Mouse (Mus musculus): ENCODE measurements around the gene Tmem79. TPM values are rescaled to one million over a fixed set of nuclear protein-coding genes. Genes with fewer than 3 reads are reported as not detected.
"Not testable (repeated sequence)": the region's sequence is repeated elsewhere in the genome, so short reads cannot be mapped to it uniquely, and the experiment has no call there.

Tmem79 gene
- 1 to 10 TPM; 1.5 to 2.3 TPM for total RNA-seq (2021)
- long read RNA-seq, partial matches to known transcripts = 0 of 2 reads
- long read RNA-seq, other reads (novel, unspliced or antisense) = 2 of 2 reads

- peak; percentile 94 to 97 for DNase-seq (ENCODE audit: low spot score in 2 of 2)
Measured at GRCm38 (mm10) chr3:88336058-88337013, at the start of gene Tmem79, which contains the start of gene Smg5. Gene Tmem79, minus strand, starts transcription at chr3:88336148. Gene Smg5, plus strand, starts transcription at chr3:88336260.

GRCm38 (mm10) chr3:88384364-88384763, 48.4 kb upstream of the Tmem79 start, which contains the start of gene Bglap:
Gene Bglap, minus strand, starts transcription at chr3:88384464.
- DNase-seq (ENCODE audit: low spot score in 2 of 2) = no peak

- DNase-seq (ENCODE audit: low spot score in 2 of 2) = not testable (repeated sequence)
Measured at GRCm38 (mm10) chr3:88382383-88382782, 46.4 kb upstream of the Tmem79 start.

GRCm38 (mm10) chr3:88381389-88382315, 45.7 kb upstream of the Tmem79 start:
- not testable (repeated sequence) for DNase-seq (ENCODE audit: low spot score in 2 of 2)

- not testable (repeated sequence) for DNase-seq (ENCODE audit: low spot score in 2 of 2)
Measured at GRCm38 (mm10) chr3:88378599-88378998, 42.7 kb upstream of the Tmem79 start, which contains the start of gene Bglap2. Gene Bglap2, minus strand, starts transcription at chr3:88378699.

GRCm38 (mm10) chr3:88376644-88377043, 40.7 kb upstream of the Tmem79 start:
- DNase-seq (ENCODE audit: low spot score in 2 of 2) = not testable (repeated sequence)

- DNase-seq (ENCODE audit: low spot score in 2 of 2) = not testable (repeated sequence)
Measured at GRCm38 (mm10) chr3:88375750-88376626, 40.0 kb upstream of the Tmem79 start.

GRCm38 (mm10) chr3:88372643-88373042, 36.7 kb upstream of the Tmem79 start, which contains the start of gene Bglap3:
Gene Bglap3, minus strand, starts transcription at chr3:88372743.
- not testable (repeated sequence) for DNase-seq (ENCODE audit: low spot score in 2 of 2)

- not testable (repeated sequence) for DNase-seq (ENCODE audit: low spot score in 2 of 2)
Measured at GRCm38 (mm10) chr3:88368511-88368910, 32.6 kb upstream of the Tmem79 start.

- DNase-seq (ENCODE audit: low spot score in 2 of 2) = not testable (repeated sequence)
Measured at GRCm38 (mm10) chr3:88367517-88367916, 31.6 kb upstream of the Tmem79 start.

- peak in 1 of 2 experiments; percentile 73 for DNase-seq (ENCODE audit: low spot score in 2 of 2)
Measured at GRCm38 (mm10) chr3:88366830-88367428, 31.0 kb upstream of the Tmem79 start.

- peak in 1 of 2 experiments; percentile 39 for DNase-seq (ENCODE audit: low spot score in 2 of 2)
Measured at GRCm38 (mm10) chr3:88365705-88366361, 29.9 kb upstream of the Tmem79 start.

GRCm38 (mm10) chr3:88364337-88364736, 28.4 kb upstream of the Tmem79 start, which contains the start of gene Paqr6:
Gene Paqr6, plus strand, starts transcription at chr3:88364584.
- DNase-seq (ENCODE audit: low spot score in 2 of 2) = peak in 1 of 2 experiments; percentile 44

- DNase-seq (ENCODE audit: low spot score in 2 of 2) = peak in 1 of 2 experiments; percentile 61
Measured at GRCm38 (mm10) chr3:88363700-88364099, 27.8 kb upstream of the Tmem79 start.

- DNase-seq (ENCODE audit: low spot score in 2 of 2) = peak in 1 of 2 experiments; percentile 34
Measured at GRCm38 (mm10) chr3:88361612-88362313, 25.8 kb upstream of the Tmem79 start.

- DNase-seq (ENCODE audit: low spot score in 2 of 2) = no peak
Measured at GRCm38 (mm10) chr3:88361096-88361495, 25.1 kb upstream of the Tmem79 start.

- DNase-seq (ENCODE audit: low spot score in 2 of 2) = no peak
Measured at GRCm38 (mm10) chr3:88359989-88360388, 24.0 kb upstream of the Tmem79 start.

- no peak for DNase-seq (ENCODE audit: low spot score in 2 of 2)
Measured at GRCm38 (mm10) chr3:88359584-88359983, 23.6 kb upstream of the Tmem79 start.
